Mouse (Mus musculus) cerebellum, postnatal 14 days (tissue): ENCODE data around the gene Foxi3.

ENCODE experiments used
- DNase-seq, 2 experiments: peaks; one replicate each; pipeline ENCODE4 v3.0.0; 2021; ENCODE audit warnings: mixed read lengths in 2 of 2

Gene Foxi3

DNA sequence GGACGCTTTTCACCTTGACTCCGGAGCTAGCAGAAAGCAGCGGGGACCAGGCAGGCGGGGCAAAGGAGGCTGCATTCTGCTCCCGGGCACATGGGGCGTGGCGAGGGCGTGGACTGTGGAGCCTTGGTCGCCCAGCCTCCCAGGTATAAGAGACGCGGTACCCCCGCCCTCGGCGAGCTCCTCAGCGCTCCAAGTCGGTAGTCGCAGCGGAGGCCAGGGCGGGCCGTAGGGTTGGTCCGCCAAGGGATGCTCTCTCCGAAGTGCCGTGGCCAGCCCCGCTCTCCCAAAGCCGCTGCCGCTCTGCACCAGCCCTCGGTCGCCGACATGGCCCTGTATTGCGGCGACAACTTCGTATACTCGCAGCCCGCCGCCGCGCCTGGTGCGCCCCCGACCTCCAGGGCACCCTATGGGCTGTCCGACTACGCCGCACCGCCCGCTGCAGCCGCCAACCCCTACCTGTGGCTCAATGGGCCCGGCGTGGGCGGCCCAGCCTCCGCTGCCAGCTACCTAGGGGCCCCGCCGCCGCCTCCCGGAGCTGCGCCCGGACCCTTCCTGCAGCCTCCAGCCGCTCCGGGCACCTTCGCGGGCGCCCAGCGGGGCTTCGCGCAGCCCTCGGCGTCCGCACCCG, at the start of gene Foxi3:
Gene Foxi3, plus strand, starts transcription at position 247 of the 628 bp plus-strand sequence.
- peak; percentile 41 to 43 for DNase-seq

DNA sequence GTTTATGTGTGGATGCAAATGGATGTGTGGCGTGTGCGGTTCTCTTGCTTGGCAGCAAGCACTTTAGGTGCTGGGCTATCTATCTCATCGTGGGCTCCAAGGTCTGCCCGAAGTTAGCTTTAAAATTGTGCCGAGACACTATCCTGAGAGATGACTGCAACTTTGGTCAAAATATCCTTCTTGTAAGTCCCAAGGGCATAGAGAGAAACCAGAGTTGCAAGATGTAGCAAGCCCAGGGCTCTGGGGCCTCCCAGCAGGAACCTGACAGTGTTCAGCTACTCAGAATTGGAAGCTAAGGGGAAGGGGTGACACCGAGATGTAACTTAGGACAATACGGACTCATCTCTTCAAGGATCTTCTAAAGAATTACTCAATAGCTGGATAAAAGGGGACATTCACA, 46.8 kb upstream of the Foxi3 start:
- DNase-seq: no peak

DNA sequence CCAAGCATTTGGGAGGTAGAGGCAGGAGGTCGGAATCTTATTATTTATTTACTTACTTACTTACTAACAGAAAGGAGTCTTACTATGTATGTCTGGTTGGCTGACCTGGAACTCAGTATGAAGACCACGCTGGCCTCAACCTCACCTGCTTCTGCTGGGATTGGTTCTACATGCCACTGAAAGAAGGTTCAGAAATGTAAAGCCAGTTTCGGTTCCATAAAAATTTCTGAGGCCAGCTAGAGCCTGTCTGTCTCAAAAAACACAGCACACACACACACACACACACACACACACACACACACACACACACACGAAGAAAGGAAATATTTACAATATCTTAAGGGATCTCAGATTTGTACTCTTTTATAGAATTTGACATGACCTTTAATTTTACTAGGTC, 46.0 kb upstream of the Foxi3 start:
- no peak for DNase-seq

DNA sequence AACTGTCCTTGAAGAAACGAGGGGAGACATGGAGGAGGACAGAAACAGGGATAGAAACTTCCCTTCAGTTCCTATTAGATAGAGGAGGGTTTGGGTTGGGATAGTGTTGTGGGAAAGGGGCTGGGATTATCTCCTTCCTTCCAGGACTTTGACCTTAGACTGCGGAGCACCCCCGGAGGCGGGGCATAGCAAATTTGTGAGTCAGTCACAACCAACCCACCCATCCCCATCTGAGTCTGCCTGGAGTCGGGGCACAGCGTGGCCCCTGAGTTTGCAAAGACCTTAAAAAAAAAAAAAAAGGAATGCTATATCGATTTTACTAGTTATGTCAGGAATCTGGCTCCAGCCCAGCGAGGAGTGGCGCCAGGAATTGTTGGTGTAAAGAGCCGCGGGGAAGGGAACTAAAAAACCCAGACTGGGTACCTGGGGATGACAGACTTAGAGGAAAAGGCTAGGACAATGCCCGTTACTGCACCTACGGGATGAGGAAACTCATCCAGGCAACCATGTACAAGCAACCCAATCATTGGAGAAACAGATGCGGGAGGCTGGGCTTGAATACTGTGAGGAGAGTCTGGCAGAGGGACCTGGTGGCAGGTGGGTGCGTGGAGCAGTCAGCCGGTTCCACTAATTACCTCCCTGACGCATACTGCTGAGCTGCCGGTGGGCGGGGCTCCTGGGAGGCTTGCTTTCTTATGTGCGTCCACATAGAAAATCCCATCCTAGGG, 44.5 kb upstream of the Foxi3 start:
- DNase-seq: peak; percentile 84 to 90

DNA sequence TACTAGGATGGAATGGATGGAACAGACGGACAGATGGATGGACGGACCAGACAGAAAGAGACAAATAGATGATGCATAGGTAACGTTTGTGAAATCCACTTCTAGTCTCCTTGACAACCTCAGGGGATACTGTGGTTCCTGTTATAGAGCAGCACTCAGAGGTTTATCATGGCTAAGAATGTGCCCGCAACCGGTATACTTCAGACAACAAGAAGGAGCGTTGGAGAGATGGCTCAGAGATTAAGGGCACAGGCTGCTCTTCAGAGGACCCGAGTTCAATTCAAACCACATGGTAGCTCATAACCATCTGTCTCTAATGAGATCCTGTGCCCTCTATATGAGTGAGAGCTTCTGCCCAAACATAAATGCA, 44.0 kb upstream of the Foxi3 start:
- DNase-seq: no peak

DNA sequence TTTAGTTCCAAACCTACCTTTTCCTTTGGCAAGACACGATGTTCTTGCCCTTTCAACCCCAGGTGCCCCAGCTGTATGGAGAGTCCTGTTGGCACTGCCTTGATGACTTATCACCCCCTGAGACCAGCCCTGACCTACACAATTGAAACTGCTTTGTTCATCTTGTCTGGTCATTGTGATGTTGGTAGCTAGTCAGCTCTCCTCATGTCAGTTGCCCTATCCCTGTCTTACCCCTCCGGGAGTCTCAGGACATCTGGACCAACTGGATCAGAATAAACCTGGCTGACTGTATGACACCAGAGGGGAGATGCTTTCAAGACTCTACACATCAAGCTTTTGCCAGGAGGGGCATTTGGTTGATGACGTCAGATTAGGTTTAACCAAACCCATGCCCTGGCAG, 37.5 kb upstream of the Foxi3 start, which contains the start of gene Tex37:
Gene Tex37, minus strand, starts transcription at position 101 of the 400 bp plus-strand sequence.
- DNase-seq: no peak

DNA sequence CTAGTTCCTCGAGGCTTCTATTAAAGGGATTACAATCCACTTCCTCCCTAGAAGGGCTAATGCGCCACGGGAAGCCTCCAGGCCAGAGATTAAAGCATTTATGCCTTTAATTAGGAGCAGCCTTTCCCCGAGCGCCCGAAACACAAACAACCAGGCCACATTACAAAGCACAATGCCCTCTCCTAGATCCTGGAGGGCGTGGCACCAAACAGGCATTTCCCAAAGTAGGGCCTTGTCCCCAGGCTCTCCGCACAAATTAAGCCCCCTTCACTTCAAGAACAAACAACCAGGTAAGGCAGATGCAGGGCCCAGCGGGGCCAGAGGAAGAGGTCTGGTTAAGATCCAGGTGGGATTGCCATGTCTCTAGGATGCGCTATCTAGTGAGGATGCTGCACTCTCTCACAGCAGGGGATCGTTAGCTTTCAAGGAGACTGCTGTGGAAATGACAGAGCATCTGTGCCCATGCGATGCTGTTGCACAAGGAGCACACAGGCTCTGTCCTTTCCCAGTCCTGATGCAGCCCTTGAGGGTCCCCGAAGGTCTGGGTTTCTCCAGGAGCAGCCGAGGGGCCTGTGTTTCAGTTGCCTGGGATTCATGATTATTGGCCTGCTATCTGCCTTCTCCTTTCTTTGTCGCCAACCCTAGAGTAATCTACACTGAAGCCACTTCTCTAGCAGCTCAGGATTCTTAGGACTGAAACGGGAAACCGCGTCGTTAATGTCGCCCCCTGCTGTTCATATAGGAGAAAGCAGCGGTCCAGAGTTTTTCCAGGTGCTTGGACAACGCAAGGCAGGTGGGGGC, 34.9 kb upstream of the Foxi3 start:
- DNase-seq: peak; percentile 73

DNA sequence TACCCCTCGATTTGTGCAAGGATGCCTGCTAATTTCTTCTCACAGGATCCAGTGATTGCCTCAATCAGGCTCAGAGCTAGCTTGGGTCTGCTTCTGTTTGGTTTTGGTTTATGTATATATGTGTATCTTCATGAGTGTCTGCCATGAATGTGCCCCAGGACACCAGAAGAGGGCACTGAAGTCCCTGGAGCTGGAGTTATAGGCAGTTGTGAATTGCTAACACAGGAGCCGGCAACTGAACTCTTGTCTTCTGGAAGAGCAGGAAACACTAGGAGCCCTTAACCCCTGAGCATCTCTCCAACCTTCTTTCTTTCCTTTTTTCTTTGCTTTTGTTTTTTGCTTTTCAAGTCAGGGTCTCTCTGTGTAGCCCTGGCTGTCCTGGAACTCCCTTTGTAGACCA, 24.5 kb upstream of the Foxi3 start:
- no peak for DNase-seq

DNA sequence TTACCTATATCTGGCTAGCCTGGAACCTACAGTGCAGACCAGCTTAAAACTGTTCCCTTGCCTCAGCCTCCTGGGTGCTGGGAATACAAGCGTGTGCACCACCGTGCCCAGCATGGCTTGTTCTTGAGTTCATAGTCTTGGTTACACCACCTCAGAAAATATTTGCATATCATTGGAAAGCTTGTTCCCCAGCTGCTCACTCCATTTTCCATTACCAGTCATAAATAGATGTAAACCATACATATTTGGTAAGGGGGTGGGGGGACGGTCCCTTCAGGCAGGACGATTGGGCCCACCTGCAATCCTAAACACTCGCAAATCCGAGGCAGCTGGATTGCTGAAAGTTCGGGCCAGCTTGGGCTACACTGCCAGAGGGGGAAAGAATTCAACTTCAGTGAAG, 3.1 kb upstream of the Foxi3 start:
- no peak for DNase-seq

DNA sequence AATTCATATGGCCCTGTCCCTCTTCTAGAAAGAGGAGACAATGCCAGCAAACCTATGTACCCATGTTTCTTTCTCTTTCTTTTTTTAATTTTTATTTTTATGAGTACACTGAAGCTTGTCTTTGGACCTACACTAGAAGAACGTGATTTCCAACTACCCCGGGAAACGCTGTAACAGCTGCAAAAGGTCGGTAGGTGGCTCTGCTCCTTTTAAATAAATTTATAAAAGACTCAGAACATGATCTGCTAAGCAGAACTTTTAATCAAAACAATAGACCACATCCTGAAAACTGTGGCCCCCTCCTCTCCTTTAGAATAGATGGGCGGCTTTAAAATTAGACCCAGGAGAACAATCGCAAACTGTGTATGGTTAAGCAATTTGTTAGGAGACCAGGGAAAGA, 2.3 kb upstream of the Foxi3 start:
- peak; percentile 24 to 44 for DNase-seq

DNA sequence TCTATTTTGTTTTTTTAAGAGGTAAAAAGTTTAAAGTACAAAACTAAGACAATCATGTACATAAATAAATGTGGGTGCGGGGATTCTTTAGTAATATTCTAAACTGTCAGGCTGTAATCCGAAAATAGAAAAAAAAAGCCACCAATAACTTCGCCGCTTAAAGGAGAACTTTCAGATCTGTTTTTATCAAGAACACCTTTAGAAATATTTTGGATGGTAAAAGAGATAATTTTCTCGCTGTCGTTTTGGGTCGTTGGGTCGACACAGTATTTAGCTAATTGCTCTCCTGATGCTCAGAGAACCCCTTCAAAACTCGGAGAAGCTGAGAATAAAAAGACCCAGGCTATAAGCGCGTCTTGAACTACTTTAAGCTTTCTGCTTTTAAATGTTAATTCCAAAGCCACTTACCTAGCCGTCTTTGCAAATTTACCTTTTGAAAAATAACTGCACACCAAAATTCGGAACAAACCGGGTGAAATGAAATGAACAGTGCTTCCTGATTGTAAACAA, 985 bp upstream of the Foxi3 start:
- peak in 1 of 2 experiments; percentile 29 for DNase-seq

DNA sequence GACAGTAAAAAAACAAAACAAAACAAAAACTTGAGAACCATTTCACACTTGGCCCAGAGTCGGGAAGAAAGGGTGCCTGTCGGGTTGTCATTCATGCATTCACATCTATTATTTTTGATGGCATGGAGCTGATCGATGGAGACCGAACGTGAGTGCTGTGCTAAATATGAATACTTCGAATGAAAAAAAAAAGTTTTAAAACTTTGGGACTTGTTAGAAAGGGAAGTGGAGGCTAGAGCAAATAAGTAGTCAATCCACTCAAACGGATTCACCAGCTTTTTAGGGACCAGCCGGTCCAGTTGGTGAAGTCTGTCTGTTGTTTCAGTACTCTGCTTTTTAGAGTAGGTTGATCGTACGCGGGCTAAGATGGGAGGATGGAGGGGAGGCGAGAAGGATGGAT, 490 bp upstream of the Foxi3 start:
- no peak for DNase-seq

DNA sequence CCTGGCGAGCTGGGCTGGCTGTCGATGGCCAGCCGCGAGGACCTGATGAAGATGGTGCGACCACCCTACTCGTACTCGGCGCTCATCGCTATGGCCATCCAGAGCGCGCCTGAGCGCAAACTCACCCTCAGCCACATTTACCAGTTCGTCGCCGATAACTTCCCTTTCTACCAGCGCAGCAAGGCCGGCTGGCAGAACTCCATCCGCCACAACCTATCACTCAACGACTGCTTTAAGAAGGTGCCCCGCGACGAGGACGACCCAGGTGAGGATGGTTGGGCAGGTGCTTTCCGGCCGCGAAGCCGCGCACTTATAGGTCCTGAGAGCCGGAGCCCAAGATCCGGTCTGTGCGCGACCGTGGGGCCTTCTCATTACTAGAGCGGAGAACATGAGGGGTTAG, 605 bp downstream of the Foxi3 start:
- peak; percentile 25 to 27 for DNase-seq

DNA sequence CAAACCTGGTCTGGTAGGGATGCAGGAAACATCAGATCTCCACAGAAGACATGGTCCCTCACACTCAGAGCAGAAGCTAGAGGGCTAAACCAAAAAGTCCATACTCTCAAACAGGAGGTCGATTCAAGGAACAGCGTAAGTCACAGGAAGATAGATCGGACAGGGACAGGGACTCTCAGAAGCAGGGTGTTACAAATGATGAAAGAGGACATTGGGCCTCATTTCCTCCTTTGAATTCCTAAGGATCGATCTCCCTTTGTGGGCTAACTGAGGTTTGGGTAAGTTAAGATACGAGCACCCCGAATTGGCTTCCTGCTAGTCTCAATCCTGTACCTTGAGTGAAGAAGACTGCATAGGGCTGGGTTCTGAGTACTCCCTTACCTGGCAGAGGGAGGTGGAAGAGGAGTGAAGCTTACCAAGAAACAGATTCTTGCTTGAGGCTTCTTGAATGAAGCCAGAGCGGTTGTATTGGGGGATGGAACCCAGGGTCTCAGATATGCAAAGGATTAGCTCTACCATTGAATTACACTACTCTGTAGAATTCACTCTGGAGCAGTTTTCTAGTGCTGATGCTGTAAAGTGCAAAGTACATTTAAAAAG, 1.1 kb downstream of the Foxi3 start:
- DNase-seq: no peak

DNA sequence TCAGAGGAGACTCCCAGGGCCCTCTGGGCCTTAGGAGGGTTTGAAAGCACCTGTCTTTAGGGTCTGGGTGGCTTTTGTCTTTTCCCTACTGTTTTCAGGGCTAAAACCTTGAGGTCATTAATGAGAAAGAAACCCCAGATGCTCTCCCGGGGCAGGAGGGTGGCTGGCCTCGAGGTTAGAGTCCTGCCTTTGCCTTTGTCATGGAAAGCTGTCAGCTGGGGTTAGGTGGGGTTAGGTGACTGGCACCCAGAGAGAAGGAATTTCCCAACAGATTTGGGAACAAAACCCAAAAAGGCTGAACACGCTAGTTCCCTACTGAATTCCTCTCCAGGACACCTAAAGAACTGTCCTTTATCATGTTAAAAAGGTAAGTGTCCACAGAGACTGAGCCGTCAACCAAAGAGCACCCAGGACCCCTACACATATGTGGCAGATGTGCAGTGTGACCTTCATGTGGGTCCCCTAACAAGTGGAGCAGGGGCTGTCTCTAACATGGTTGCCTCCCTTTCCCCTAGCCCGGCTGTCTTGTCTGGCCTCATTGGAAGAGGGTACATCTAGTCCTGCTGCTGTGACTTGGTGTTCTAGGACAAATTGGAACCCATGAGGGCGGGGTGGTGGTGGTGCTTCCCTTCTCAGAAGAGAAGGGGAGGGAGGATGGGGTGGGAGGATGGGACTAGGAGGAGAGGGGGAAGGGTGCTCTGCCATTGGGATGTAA, 7.9 kb downstream of the Foxi3 start:
- DNase-seq: no peak

DNA sequence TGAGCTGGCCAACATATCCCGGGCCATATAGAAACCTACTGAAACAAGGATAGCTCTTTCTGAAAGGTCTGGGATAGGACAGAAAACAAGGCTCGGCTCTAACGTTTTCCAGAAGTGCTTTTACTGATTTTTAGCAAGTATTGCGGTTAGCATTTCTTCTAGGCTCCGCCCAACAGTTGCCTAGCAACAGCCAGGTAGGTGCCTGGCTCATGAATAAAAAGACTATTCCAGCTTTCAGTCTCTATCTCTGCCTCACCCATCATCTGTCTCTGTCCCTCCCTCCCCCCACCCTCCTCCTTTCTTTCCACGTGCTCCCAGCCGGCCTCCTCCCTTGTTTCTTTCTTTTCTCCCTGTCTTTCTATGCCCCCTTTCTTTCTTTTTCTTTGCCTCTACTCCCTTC, 9.4 kb downstream of the Foxi3 start:
- no peak for DNase-seq

DNA sequence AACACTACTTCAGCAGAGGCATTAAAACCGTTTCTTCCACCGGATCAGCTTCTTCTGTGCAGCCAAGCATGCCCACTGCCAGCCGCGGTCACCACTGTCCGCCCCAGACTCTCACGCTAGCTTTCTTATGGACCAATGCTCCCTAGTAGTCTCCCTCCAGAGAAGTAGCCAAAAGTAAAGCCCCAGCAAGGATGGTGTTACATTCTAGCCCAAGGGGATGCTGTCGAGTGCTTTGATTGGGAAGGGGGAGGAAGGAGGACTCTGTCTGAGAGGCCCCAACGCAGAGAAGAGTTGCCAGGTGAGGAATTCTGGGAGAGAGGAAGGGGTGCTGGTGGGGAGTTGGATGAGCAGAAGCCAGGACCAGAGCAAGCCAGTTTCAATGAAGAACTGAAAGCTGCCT, 11.1 kb downstream of the Foxi3 start:
- DNase-seq: no peak

DNA sequence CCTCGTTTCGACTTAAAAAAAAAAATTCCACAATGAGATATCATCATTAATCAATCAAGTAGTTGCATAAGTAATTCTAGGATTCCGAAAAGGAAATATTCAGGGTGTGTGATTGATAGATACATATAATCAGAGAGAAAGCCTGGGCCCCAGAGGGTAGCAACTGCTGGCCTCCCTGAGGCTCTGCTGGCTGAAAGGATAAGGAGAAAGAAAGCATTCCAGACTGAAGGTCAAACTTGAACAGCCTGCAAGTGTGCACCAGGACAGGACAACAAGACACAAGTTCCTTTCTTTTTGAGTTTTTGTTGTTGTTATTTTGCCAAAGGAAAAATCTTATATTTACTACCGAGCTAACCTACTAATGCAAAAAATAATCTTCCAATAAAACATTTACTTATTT, 12.0 kb downstream of the Foxi3 start:
- no peak for DNase-seq

DNA sequence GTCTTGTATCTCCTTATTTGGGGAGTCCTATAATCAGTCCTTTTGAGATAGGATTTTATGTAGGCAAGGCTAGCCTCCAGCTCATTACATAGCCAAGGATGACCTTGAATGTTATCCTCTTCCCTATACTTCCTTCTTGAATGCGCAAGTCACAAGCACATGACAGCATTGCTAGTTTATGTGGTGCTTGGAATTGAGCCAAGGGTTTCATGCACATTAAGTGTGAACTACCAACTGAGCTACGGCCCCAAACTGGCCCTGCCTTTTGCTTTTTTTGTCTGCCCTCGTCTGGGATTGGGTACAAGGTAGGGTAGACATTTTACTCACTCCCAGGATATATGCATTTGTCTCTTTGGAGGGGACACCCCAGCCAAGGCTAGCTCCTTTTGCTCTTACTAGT, 16.7 kb downstream of the Foxi3 start:
- no peak for DNase-seq

DNA sequence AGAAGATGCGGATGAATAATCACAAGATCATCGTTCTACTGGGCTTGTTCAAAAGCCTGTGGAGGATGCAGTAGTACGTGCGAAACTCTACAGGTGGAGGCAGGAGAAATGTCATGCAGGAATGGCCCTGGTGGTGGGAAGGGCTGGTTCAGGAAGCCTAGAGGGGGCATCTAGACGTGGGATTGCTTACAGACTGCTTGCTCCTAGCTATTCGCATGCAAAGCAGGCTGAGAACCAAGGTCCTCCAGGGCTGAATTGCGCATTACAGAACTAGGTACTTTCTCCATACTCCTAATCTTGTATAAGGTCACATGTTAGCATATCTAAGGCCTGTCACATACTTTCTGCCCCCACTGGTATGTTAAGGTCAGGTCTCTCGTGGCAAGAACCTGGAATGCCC, 24.7 kb downstream of the Foxi3 start:
- no peak for DNase-seq

DNA sequence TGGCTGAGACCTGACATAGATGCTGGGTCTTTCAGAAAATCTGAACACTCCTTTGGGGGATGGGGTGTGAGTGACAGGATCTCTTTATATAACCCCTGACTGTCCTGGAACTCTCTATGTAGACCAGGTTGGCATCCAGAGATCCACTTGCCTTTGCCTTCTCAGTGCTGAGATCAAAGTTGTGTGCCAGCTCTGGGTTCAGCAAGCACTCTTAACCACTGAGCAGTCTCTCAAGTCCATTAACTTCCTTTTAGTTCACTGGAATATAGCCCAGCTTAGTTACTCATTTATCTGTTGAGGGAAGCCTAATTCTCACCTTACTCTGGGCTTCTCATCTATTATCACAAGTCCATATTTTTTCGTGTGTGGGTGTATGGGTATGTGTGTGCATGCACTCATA, 26.1 kb downstream of the Foxi3 start:
- no peak for DNase-seq

DNA sequence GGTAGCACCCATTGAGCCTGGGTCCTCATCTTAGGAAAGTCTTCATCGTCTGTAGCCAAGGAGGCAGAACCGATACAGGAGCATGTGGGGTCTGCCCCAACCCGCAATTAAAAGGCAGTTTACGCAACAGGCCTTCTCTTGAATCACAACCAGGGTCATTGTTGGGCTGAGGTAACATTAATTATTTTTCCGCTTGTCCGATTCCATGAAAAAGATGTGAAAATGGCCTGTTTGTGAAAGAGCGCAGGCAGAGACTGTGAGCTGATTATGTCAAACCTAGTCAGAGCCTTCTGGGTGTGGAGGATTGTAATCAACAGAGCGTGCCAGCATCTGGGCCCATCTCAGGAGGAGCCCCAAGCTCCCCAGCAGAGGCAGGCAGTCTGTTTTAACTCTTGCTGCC, 30.4 kb downstream of the Foxi3 start:
- no peak for DNase-seq
